In the genomic region with DNA sequence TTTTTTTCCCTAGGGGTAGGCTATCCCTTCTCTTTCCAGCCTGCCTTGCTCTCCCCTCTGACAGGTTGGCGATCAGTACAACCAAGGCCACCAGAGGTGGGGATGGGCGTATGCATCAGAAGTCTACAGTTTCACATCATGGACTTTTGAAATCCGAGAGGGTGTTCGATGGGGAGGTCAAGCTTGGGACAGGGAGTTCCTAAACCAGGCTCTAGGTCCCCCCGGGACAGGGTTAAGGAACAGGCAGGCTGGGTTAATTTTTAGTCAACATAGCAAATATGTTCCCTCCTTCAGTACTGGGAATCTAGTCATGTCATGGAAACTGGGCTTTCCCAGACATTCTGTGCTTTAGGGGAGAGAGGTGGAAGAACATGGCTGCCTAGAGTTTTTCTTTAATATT, we compare ENCODE assay signal across 9 mouse cellular contexts. TPM values are rescaled to one million over a fixed set of nuclear protein-coding genes. Genes with fewer than 3 reads are reported as not detected.
DNase-seq lines count a peak whose midpoint lies in the region; ATAC-seq lines count a peak whose summit lies in the region.
"Had no signal": no experiment of that assay in that cellular context is flagged by ENCODE, and none has a peak within 500 bp of the region (broad histone marks: within the 10 kb centered on the region; RNA-seq: fewer than 3 reads in every experiment).

No protein-coding gene starts in this region.

- intact Hi-C loops in heart, postnatal 25 days (cut with DNase I): no loop called here

- WGBS in limb, embryonic 12.5 days: 43% methylated on average over 5 of the region's 5 CpGs
- WGBS in forebrain, embryonic 14.5 days: 93% methylated on average over 5 of the region's 5 CpGs

- H3K4me2 ChIP-seq in limb, embryonic 12.5 days: peak overlapping the region; percentile 85
- H3K4me2 ChIP-seq in forebrain, embryonic 14.5 days (ENCODE audit: low read length): no peak overlapping the region

- ATAC-seq in limb, embryonic 12.5 days (ENCODE audit: insufficient number of reproducible peaks, insufficient read depth, low FRiP score, low TSS enrichment, low read depth): no peak
- no peak for ATAC-seq in forebrain, embryonic 14.5 days

- no peaks in the 10 kb centered on the region for H3K9me3 ChIP-seq in limb, embryonic 12.5 days
- no peaks in the 10 kb centered on the region for H3K9me3 ChIP-seq in forebrain, embryonic 14.5 days (replicated peaks; ENCODE audit: control insufficient read depth, low read length)

- H3K4me1 ChIP-seq in limb, embryonic 12.5 days (replicated peaks): peaks cover 66% of the 10 kb centered on the region
- peaks cover 4% of the 10 kb centered on the region; the same call in 1 of the 2 replicates for H3K4me1 ChIP-seq in forebrain, embryonic 14.5 days (ENCODE audit: control insufficient read depth, insufficient read depth, low read length)

- H3K27me3 ChIP-seq in limb, embryonic 12.5 days: no peaks in the 10 kb centered on the region
- H3K27me3 ChIP-seq in forebrain, embryonic 14.5 days (replicated peaks; ENCODE audit: control insufficient read depth, insufficient read depth, low read length): no peaks in the 10 kb centered on the region

- peak overlapping the region; percentile 51; the same call in 1 of the 2 replicates for H3K27ac ChIP-seq in limb, embryonic 12.5 days
- H3K27ac ChIP-seq in forebrain, embryonic 14.5 days (ENCODE audit: low read depth, low read length): no peak overlapping the region

- H3K4me3 ChIP-seq in limb, embryonic 12.5 days (replicated peaks): peak overlapping the region; percentile 97
- H3K4me3 ChIP-seq in forebrain, embryonic 14.5 days (ENCODE audit: low read depth, low read length): no peak overlapping the region

- peak overlapping the region; percentile 8 for H3K9ac ChIP-seq in limb, embryonic 12.5 days (replicated peaks)
- H3K9ac ChIP-seq in forebrain, embryonic 14.5 days (ENCODE audit: low read length): no peak overlapping the region

- H3K36me3 ChIP-seq in limb, embryonic 12.5 days: peaks cover 50% of the 10 kb centered on the region
- peaks cover 8% of the 10 kb centered on the region for H3K36me3 ChIP-seq in forebrain, embryonic 14.5 days (ENCODE audit: control insufficient read depth, insufficient read depth, low read length)

- DNase-seq in gastrocnemius, adult 18-20 months (ENCODE audit: low spot score): peak; percentile 70
- DNase-seq in gastrocnemius, postnatal 4 days (ENCODE audit: low spot score in 2 of 2): no peak
- DNase-seq in NIH3T3 (ENCODE audit: low read depth): peak; percentile 40
- DNase-seq in heart, postnatal 25 days (ENCODE audit: low spot score): peak; percentile 36
- no peak for DNase-seq in frontal cortex, postnatal 14 days (ENCODE audit: low spot score in 2 of 2)
- DNase-seq in forebrain, embryonic 14.5 days (ENCODE audit: low spot score): no peak
- DNase-seq in thymus, postnatal 14 days: no peak

RNA-seq across cellular contexts. Expression of gene Igfbp4, which starts 3.3 kb away (rescaled TPM):
- 10 to 100 TPM; 30.0 to 48.5 TPM for total RNA-seq in gastrocnemius, adult 18-20 months (2021)
- total RNA-seq in gastrocnemius, postnatal 4 days (2021): 100 to 1,000 TPM; 317 to 355 TPM
- 10 to 100 TPM; 87.8 to 99.7 TPM for total RNA-seq in heart, postnatal 25 days (2021)
- polyA plus RNA-seq in limb, embryonic 12.5 days (2016; fragmentation: Nextera tagmentation; extraction: Ambion mirVana): 1,037 and 1,115 TPM in 2 replicates
- polyA plus RNA-seq in forebrain, embryonic 14.5 days (2014; fragmentation: Nextera tagmentation; extraction: Ambion mirVana): 125 and 139 TPM in 2 replicates

RNA-seq across cellular contexts. Expression of gene Top2a, which starts 20.3 kb away (rescaled TPM):
- total RNA-seq in gastrocnemius, adult 18-20 months (2021): under 1 TPM; 0.09 to 0.21 TPM
- 10 to 100 TPM; 86.4 to 96.2 TPM for total RNA-seq in gastrocnemius, postnatal 4 days (2021)
- total RNA-seq in heart, postnatal 25 days (2021): 1 to 10 TPM; 4.2 to 4.6 TPM
- 347 and 362 TPM in 2 replicates for polyA plus RNA-seq in limb, embryonic 12.5 days (2016; fragmentation: Nextera tagmentation; extraction: Ambion mirVana)
- polyA plus RNA-seq in forebrain, embryonic 14.5 days (2014; fragmentation: Nextera tagmentation; extraction: Ambion mirVana): 135 and 150 TPM in 2 replicates

RNA-seq across cellular contexts. Expression of gene Tns4, which starts 44.8 kb away (rescaled TPM):
- under 1 TPM in 1 of 2 experiments, not detected in 1; 0.07 TPM for total RNA-seq in gastrocnemius, adult 18-20 months (2021)
- total RNA-seq in gastrocnemius, postnatal 4 days (2021): under 1 TPM in 1 of 2 experiments, not detected in 1; 0.13 TPM
- total RNA-seq in heart, postnatal 25 days (2021): under 1 TPM; 0.18 to 0.20 TPM
- 0.65 and 0.73 TPM in 2 replicates for polyA plus RNA-seq in limb, embryonic 12.5 days (2016; fragmentation: Nextera tagmentation; extraction: Ambion mirVana)
- polyA plus RNA-seq in forebrain, embryonic 14.5 days (2014; fragmentation: Nextera tagmentation; extraction: Ambion mirVana): 0.08 TPM in 1 of 2 replicates, not detected in the other
- total RNA-seq: megakaryocyte-erythroid progenitor cell, adult 5-6 weeks had no signal

Comparison
In these comparisons a context has a peak if more than half of its experiments do, and no peak if none do; other contexts are left out.
1. DNase-seq: peak in gastrocnemius, adult 18-20 months (single experiment), NIH3T3 (single experiment) and heart, postnatal 25 days (single experiment); none in gastrocnemius, postnatal 4 days (0 of 2), frontal cortex, postnatal 14 days (0 of 2), forebrain, embryonic 14.5 days (single experiment) and thymus, postnatal 14 days (single experiment).
2. RNA of gene Top2a, which starts 20.3 kb away (total RNA-seq): 86.4 to 96.2 TPM in gastrocnemius, postnatal 4 days; 4.2 to 4.6 TPM in heart, postnatal 25 days and 0.09 to 0.21 TPM in gastrocnemius, adult 18-20 months; every median in the first group is over 10 times any median in the second.